Mouse (Mus musculus): ENCODE results near the gene Fat2.

Fat2 gene

DNA sequence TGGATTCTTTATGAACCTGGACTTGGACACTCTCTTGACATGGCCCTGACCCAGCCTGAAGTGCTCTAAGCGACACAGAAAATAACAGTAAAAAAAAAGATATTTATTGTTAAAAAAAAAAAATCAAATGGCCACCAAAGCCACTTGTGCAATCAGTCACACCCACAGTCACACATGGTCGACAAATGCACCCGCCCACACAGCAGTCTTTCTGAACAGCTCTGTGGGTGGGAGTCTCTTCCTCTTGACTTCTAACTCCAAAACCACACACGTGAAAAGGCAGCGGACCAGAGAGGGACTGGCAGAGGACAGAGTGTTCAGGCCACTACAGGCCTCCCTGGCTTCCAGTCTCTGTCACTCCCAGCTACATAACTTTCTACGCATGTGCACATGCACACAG is 85.8 kb downstream of the Fat2 start:
- DNase-seq (ENCODE audit: inconsistent age in 2 of 2, low spot score in 1 of 2), result no peak

DNA sequence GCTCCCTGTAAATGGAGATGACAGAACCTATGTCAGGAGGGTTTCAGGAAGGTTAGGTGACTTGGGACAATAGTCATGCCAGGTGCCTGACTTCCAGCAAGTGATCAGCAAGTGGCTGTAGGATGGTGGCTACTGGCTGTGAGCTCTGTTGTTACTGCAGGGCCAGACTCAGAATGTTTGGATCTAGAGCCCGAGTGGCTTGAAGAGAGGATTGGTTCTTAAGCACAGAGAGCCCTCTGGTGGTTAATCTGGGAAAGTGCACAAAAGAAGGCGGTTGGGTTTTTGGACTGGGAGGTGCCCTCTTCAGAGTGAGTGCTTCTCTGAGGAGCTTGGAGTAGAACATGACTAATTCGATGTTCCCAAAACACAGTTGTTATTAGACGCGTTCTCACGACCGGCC is 95.8 kb downstream of the Fat2 start:
- DNase-seq (ENCODE audit: inconsistent age in 2 of 2, low spot score in 1 of 2), result peak; percentile 74 to 94

DNA sequence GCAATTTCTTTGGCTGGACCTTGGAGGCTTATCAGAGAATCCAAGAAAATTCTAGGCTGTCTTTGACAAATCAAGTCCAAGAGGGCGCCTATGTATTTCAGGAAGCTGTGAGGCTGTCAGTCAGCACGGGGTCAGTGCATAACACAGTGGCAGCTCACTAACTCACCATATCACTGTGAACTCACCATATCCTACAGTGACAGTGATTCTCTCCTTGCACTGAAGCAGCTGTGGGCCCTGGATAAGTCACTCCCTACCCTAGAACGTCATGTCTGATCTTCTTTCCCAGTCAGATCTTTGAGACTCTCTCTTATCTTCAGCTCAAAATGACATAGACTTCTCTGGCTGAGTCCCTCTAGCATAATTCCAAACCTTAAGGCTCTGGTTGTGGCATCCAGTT is 96.9 kb downstream of the Fat2 start:
- DNase-seq (ENCODE audit: inconsistent age in 2 of 2, low spot score in 1 of 2), result no peak

DNA sequence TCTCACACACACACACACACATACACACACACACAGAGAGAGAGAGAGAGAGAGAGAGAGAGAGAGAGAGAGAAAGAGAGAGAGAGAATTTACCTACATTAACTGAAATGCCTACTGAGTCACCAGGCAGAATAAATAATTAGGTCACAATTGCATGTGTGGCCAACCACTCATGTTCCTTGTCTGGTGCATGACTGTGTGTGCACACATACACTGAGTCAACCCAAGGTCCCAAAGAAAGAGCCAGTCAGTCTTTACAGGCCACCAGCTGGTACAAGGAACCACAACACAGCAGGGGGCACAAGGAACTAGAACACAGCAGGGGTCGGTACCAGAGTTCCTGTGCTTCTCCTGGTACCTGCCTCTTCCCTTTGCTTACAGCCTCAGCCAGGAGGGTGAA is 99.5 kb downstream of the Fat2 start:
- no peak for DNase-seq (ENCODE audit: inconsistent age in 2 of 2, low spot score in 1 of 2)

DNA sequence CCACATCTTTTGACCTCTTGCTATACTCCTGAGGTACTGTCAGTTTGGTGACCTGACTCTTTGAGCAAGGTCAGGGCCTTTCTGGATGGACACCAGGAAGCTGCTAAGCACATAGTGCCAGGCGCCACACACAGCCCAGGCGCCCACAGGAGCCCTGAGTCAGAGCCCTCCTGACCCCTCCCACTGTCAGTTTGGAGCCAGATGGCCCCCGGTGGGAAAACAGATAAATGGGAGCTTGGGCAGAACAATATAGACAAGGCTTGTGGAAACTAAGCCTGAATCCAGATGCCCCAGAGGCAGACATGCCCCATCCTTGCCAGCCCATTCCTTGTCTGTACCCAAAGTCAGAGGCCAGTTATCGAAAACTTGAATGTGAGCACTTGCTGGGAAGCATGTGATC is 101.6 kb downstream of the Fat2 start:
- peak; percentile 19 to 37 for DNase-seq (ENCODE audit: inconsistent age in 2 of 2, low spot score in 1 of 2)

DNA sequence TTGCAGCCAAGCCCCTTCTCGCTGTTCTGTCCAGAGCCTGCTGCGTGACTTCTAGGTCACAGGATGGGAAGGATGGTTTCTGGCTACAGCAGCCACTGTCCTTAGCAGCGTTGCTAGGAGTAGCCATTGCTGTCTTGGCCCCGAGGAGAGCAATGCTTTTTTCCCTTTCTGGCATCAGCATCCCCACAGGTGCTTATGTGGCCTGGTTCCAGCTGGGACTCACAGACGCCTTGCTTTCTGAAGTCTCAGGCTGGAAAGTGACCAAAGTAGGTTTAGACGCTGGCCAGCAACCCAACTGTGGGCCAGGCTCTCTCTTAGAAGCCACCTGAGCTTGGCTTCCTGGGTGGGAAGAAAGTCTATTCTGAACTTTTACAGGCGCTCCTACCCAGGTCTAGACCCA is 102.1 kb downstream of the Fat2 start:
- no peak for DNase-seq (ENCODE audit: inconsistent age in 2 of 2, low spot score in 1 of 2)

DNA sequence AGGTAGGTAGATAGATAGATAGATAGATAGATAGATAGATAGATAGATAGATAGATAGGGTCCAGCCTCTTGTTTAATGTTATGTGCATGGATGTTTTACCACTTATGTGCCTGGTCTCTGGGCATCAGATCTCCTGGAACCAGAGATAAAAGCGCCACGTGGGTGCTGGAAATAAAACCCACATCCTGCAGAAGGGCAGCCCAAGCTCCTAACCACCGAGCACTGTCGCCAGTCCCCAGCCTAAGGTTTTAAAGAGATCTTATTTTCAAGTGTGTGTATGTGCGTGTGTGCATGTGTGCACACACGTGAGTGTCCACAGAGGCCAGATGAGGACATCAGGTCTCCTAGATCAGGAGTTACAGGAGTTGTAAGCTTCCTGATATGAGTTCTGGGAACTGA is 105.3 kb downstream of the Fat2 start:
- DNase-seq (ENCODE audit: inconsistent age in 2 of 2, low spot score in 1 of 2), result no peak

DNA sequence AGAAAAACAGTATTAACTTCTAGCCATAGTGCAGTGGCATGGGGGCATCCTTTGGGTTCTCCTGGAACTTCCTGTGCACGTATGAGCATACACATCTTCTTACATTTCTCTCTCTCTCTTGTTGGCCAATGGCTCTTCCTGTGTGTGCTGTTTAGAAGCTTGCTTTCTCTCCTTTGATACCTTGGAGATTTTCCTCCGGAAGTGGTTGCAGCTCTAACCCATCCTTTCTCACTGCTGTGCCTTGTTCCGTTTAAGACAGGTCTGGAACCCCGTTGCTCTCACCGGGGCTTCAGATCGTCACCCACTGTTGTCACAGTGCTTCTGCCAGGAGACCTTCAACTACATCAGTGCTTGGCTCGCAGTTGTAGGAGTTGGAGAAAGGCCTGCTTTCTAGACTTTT is 115.1 kb downstream of the Fat2 start:
- no peak for DNase-seq (ENCODE audit: inconsistent age in 2 of 2, low spot score in 1 of 2)

DNA sequence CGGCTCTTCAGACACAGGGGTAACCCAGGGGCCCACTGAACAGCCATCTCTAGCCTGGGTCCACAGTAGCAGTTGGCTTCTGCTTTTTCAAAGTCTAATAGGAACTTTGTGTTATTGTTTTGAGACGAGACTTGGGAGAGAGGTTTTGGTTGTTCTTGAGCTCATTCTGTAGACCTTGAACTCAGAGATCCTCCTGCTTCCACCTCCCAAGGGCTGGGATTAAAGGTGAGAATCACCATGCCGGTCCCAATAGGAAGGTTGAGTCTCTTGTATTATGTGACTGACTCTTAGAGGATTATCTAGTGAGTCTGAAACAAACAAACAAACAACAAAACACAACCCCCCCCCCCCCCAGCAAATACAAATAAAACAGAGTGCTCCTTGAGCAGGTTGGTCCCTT is 117.9 kb downstream of the Fat2 start:
- DNase-seq (ENCODE audit: inconsistent age in 2 of 2, low spot score in 1 of 2), result no peak

DNA sequence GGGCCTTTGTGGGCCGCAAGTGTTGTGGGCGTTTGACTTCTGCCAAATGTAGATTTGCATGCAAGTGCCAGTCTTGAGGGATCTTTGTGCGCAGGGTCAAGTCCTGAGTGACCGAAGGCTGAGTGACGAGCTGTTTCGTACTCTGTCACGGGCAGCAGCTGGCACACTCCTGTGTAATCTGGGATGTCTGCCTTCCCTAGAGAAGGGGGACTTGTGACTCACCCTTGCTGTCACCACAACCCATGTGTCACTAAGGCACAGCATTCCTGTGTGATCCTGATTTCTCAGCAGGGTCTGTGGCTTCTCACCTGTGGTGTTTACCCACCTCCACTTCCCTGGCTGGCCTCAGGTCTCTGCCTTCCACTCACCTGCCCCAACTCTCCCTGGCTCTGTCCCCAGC is 118.5 kb downstream of the Fat2 start:
- no peak for DNase-seq (ENCODE audit: inconsistent age in 2 of 2, low spot score in 1 of 2)

DNA sequence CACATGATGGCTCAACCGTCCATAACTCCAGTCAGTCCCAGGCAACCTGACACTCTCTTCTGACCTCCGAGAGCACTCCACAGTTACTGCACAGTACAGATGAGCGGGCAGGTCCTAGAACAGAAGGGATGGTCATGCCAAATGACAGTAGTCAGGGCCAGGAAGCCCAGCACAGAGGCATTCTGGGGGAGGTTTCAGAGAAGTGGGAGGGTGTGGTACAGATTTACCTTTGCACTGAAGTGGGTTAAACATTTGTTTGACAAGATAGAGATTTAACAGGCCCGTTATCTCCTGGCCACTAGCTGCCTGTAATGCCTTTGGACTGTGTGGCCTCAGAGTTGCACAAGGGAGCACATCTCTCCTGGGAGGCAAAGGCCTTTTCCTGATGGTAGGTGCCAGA is 118.9 kb downstream of the Fat2 start:
- DNase-seq (ENCODE audit: inconsistent age in 2 of 2, low spot score in 1 of 2), result no peak

DNA sequence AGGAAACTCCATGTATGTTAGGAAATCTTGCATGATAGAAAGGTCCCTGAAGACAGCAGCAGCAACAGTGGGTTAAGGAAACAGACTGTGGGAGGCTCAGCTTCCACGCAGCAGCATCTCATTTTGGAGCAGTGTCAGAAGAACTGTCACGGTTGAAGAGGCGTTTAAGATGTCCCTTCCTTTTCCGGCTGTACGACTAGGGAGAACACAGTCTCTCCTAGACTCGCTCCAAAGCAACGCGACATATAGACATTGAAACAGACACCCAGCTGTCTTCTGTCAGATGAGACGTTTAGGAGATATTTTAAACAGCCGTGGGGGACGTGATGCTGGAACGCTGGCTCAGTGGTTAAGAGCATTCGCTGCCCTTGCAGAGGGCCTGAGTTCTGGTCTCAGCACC is 119.5 kb downstream of the Fat2 start:
- DNase-seq (ENCODE audit: inconsistent age in 2 of 2, low spot score in 1 of 2), result no peak

DNA sequence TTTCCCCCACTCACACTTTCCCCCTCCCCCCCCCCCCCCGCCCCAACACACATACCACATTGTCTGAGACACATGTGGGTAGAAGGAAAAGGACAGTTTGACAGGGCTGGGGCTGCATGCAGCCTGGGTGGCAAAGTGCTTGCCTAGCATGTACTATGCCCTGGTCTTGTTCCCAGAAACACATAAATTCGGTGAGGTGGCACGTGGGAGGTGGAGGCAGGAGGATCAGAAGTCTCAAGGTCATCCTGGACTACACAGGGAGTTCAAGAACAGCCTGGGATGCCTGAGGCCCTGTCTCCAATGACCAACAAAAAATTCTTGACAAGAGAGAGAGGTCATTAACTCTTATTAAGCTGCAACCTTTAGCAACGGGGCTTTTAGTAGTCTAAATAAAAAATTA is 120.3 kb downstream of the Fat2 start:
- no peak for DNase-seq (ENCODE audit: inconsistent age in 2 of 2, low spot score in 1 of 2)

DNA sequence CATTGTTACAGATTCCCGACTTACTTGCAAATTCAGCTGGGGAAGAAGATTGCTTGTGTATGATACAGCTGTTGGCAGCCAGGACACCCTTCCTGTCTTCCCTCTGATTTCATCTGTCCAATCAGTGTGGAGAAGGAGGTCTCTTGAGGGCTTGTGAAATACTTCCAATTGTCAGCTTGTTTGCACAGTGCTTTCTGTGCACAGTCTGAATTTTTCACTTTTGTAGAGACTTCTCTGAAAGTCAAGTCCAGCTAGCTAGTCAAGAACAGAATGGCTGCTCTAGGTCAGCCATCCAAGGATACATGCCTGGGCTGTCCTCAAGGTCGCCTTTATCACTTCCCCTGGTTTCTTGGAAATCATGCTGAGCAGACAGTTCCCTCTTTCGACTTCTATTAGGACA is 121.4 kb downstream of the Fat2 start:
- peak; percentile 16 to 77 for DNase-seq (ENCODE audit: inconsistent age in 2 of 2, low spot score in 1 of 2)

DNA sequence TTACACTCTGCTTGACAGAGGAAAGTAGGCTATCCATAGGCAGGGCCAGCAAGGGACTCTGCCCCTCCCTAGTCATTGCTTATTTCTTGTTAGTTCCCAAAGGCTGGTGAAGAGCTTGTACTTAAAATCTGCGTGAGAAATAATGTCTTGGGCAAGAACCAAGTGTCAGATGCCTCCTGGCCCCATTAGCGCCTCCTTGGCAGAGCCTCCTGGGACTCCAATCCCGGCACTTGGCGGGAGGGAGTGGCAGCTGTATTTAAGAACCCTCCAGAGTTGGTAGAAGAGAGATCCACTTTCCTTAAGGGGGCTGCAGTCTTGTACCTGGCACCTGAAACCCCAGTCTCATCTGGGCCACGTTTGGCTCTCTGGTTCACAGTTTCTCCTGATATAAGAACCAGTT is 122.2 kb downstream of the Fat2 start:
- peak in 1 of 2 experiments; percentile 43 for DNase-seq (ENCODE audit: inconsistent age in 2 of 2, low spot score in 1 of 2)

DNA sequence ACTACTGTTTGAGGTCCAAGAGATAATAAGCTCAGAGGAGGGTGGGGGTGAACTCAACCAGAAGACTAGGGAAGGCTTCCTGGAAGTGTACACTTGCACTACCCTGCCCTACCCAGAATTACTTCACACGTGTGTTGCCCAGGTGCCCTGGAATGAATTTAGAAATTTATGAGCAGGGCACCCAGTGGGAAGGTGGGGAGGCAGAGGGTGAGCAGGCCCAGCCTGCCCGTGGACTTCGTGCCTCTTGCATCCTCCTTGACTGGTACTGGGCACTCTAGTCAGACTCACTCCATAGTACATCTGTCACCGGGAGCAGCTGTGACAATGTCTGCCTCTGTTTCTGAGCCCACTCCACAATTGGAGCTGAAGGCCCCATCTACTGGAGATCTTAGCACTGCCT is 122.8 kb downstream of the Fat2 start:
- no peak for DNase-seq (ENCODE audit: inconsistent age in 2 of 2, low spot score in 1 of 2)

DNA sequence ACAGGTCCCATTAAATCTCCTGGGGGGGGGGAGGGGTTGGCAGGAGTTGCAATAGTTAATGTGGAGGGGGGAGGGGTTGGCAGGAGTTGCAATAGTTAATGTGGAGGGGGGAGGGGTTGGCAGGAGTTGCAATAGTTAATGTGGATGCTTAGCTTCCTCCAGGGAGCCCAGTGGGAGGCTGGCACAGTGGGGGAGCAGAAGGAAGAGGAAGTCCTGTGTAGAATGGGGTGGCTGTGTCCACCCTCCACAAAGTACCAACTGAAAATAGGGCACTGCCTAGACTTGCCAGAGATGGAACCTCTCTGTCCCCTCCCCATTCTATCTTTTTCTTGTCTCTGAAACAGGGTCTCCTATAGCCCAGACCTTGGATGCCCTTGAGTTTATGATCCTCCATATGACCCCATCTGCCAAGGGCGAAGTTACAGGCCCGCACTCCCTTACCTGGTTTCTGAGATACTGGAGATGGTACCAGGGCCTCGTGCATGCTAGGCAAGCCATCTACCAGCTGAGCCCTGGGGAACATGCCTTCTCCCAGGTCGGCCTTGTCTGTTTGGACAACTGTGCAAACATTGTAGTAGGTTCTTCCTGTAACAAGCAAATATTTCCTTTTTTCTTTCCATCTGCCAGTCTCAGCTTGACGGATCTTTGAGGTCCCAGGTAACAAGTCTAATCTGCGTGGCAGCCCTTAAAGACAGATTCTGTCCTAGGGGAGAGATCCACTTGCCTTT is 126.6 kb downstream of the Fat2 start:
- DNase-seq (ENCODE audit: inconsistent age in 2 of 2, low spot score in 1 of 2), result peak in 1 of 2 experiments; percentile 23

DNA sequence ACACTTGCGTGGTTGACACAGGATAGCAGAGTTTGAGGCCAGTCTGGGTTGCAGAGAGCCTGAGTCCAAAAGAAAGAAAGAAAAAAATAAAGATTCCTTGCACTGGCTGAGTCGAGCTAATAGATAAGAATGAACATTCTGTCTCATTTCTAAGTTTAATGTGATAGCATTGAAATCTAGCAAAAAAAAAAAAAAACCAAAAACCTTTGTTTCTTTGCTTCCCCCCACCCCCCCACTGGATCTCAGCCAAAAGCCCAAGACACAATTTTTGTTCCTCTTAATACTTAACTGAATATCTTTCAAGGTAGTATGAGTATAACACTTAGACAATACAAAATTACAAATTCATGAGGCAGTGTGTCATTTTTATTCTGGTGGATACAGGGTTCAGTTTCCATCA is 127.3 kb downstream of the Fat2 start:
- no peak for DNase-seq (ENCODE audit: inconsistent age in 2 of 2, low spot score in 1 of 2)

DNA sequence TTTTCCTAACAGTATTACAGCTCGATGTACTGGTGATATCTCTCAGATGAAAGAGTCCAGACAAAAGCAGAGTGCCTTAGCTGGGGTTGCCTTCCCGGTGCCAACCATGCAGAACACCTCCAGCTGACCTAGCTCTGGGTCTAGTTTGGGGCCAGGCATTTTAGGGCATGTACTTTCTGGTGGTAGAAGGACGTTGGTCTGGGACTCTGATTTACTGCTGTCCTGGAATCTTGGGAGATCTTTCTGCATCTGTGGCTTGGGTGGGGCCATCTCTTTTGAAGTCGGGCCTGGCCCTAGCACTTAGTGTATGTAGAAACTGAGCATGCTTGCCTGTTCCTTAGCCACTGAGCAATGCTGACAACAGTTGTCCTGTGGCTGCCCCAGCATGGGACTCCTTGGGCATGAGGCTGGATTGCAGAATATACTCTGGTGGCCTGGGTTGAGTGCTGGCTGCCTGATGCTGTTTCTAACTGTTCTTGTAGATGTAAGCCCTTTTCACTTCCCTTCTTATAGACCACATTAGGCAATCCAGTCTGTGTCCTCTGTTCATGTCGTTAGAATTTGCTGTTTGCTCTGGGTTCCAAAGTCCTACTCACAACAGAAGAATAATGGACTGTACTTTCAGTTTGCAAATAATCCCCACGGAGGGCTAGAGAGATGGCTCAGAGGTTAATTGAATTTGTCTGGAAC is 128.2 kb downstream of the Fat2 start:
- DNase-seq (ENCODE audit: inconsistent age in 2 of 2, low spot score in 1 of 2), result peak in 1 of 2 experiments; percentile 66

DNA sequence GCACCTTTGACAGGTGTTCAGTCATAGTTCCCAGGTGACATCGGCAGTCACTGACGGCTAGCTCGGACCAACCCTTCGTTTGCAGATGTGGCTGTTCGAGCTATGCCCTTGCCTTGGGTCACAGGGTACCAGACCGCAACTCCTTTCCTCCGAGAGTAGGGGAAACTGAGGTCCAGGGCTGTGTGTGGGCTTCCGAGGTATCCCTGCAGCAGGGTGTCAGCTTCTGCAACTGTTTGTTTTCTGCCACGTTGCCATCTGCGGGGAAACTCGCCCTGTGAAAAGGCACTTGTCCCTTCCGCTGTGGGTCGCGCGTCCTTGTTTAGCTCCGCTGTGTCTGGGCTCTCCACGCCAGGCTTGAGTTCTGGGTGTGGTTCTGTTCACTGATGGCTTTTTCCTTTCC is 131.8 kb downstream of the Fat2 start:
- DNase-seq (ENCODE audit: inconsistent age in 2 of 2, low spot score in 1 of 2), result peak; percentile 37 to 80

DNA sequence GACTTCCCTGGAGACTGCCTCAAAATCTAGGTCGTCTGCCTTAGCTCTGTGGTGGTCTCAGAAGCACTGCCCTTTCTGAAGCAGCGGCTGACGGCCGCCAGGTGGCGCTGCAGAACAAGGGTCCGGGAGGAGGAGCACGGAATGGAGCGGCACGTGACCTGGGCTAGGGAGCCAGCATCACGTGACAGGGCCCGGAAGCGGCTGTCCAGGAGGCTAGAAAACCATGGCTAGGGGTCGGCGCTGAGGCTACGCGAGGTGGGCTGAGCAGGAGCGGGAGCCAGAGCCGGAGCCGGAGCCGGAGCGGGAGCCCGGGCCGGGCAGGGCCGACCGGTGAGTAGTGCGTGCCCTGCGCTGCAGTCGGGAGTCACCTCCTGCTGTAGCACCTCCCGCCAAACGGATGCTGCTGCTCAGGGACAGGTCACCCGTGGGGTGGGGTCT is 132.2 kb downstream of the Fat2 start, which contains the start of gene Slc36a1:
TSS of gene Slc36a1 (plus strand) at position 192 of the 438 bp plus-strand sequence.
- DNase-seq (ENCODE audit: inconsistent age in 2 of 2, low spot score in 1 of 2), result peak; percentile 94 to 98

Data from adrenal gland, adult (tissue).